Mouse (Mus musculus) T-helper 2 cell (primary cell): Measurements from ENCODE around the gene Slc34a1.

Experiments used
- in situ Hi-C: fragments of 300-600 bp; cut with MboI, MseI; formaldehyde crosslinking; loops from one replicate; pipeline ENCODE4 v1.15.1; 2025; ENCODE audit warnings: high pct_unique_total_duplicates

Gene Slc34a1

GRCm38 (mm10) chr13:55443799-55444285, 45.9 kb downstream of the Slc34a1 start:
- in situ Hi-C loops: no loop called here

GRCm38 (mm10) chr13:55444286-55444936, 46.4 kb downstream of the Slc34a1 start:
- in situ Hi-C loops: no loop called here

- in situ Hi-C loops: no loop called here
These were observed 46.9 kb downstream of the Slc34a1 start, which contains the start of gene Grk6 for GRCm38 (mm10) chr13:55444937-55445315. Grk6 (plus strand) TSS chr13:55445072.

- in situ Hi-C loops: no loop called here
These were observed 47.5 kb downstream of the Slc34a1 start for GRCm38 (mm10) chr13:55445361-55446091.

- in situ Hi-C loops: no loop called here
These were observed 48.6 kb downstream of the Slc34a1 start for GRCm38 (mm10) chr13:55446483-55447105.

GRCm38 (mm10) chr13:55447543-55447943, 49.6 kb downstream of the Slc34a1 start:
- in situ Hi-C loops: no loop called here

- in situ Hi-C loops: no loop called here
These were observed 50.1 kb downstream of the Slc34a1 start for GRCm38 (mm10) chr13:55448131-55448530.

GRCm38 (mm10) chr13:55449205-55449604, 51.2 kb downstream of the Slc34a1 start:
- in situ Hi-C loops: no loop called here

GRCm38 (mm10) chr13:55449679-55450441, 51.9 kb downstream of the Slc34a1 start:
- in situ Hi-C loops: loop anchor here (5.0 kb wide), 1 partner anchor 33 kb away; the partner anchor contains the start of gene Pfn3

GRCm38 (mm10) chr13:55450511-55450980, 52.6 kb downstream of the Slc34a1 start:
- in situ Hi-C loops: loop anchor here (5.0 kb wide), 1 partner anchor 33 kb away; the partner anchor contains the start of gene Pfn3

- in situ Hi-C loops: loop anchor here (5.0 kb wide), 1 partner anchor 34 kb away; the partner anchor contains the start of gene Pfn3
These were observed 53.3 kb downstream of the Slc34a1 start for GRCm38 (mm10) chr13:55451296-55451695.

- in situ Hi-C loops: loop anchor here (5.0 kb wide), 1 partner anchor 35 kb away; the partner anchor contains the start of gene Pfn3
These were observed 54.0 kb downstream of the Slc34a1 start for GRCm38 (mm10) chr13:55451785-55452549.

GRCm38 (mm10) chr13:55462965-55463364, 65.0 kb downstream of the Slc34a1 start:
- in situ Hi-C loops: no loop called here

GRCm38 (mm10) chr13:55463399-55464026, 65.5 kb downstream of the Slc34a1 start:
- in situ Hi-C loops: no loop called here

GRCm38 (mm10) chr13:55464027-55464884, 66.3 kb downstream of the Slc34a1 start, which contains the start of gene Prr7:
Prr7 (plus strand) TSS chr13:55464267.
- in situ Hi-C loops: no loop called here

- in situ Hi-C loops: no loop called here
These were observed 67.2 kb downstream of the Slc34a1 start for GRCm38 (mm10) chr13:55465184-55465583.
